ENCODE assay signal across 1 mouse cellular context in genomic region chr6:51510094-51510493, GRCm38 (mm10).
TF ChIP-seq lines count a peak whose summit lies in the region.

No protein-coding gene starts in this region.

TF ChIP-seq in MEL, 35 proteins besides CTCF, POLR2A, EP300 and RAD21 (continued from another document):
- TF ChIP-seq ZKSCAN1 (IDR thresholded peaks at IDR 0.05; ENCODE audit: low read depth, low read length) (no peak), NRF1 (IDR thresholded peaks at IDR 0.05; ENCODE audit: insufficient read depth, low read depth, low read length, poor library complexity, severe bottlenecking) (0 out of 2 replicates have a peak, but pooled peaks have one; percentile 14)
